Mouse (Mus musculus): ENCODE results near the gene BC049715. TPM values are rescaled to one million over a fixed set of nuclear protein-coding genes. Genes with fewer than 3 reads are reported as not detected.

Gene BC049715
- total RNA-seq, 2 experiments from 2014 or later, result not detected

Small RNA genes lying within 50 kb of the gene (microRNA-seq; reads per million reads assigned to microRNA genes)
- gene Gm44364 (ENCODE audit: borderline replicate concordance in 2 of 2), result 0 reads per million in 2 experiments

Other genes with a start within 250 kb of the BC049715 start
- gene Plbd1, start 165.7 kb upstream of the BC049715 start, total RNA-seq (2021), result 10 to 100 TPM; 18.3 to 18.8 TPM
- gene Gucy2c, start 45.9 kb upstream of the BC049715 start, total RNA-seq (2021), result not detected
- gene Hist4h4, start 23.2 kb upstream of the BC049715 start, total RNA-seq (2021), result 1 to 10 TPM; 4.7 TPM
- gene H2afj, start 19.4 kb upstream of the BC049715 start, total RNA-seq (2021), result 10 to 100 TPM; 16.4 to 17.9 TPM
- 10 to 100 TPM; 48.1 to 49.0 TPM for gene Wbp11, start 607 bp downstream of the BC049715 start, total RNA-seq (2021)
- under 1 TPM; 0.24 to 0.26 TPM for gene Smco3, start 7.8 kb downstream of the BC049715 start, total RNA-seq (2021)
- under 1 TPM; 0.18 to 0.54 TPM for gene Art4, start 30.1 kb downstream of the BC049715 start, total RNA-seq (2021)
- 100 to 1,000 TPM; 102 to 127 TPM for gene Mgp, start 48.2 kb downstream of the BC049715 start, total RNA-seq (2021)
- gene Erp27, start 94.6 kb downstream of the BC049715 start, total RNA-seq (2021), result not detected
- not detected for gene Pde6h, start 96.2 kb downstream of the BC049715 start, total RNA-seq (2021)
- gene Arhgdib, start 114.3 kb downstream of the BC049715 start, total RNA-seq (2021), result 10 to 100 TPM in 1 of 2 experiments, 1 to 10 TPM in 1; 6.3 to 12.1 TPM

Data from gastrocnemius, postnatal 25 days (tissue).